Mouse (Mus musculus): ENCODE results near the gene Rgmb.

DNA sequence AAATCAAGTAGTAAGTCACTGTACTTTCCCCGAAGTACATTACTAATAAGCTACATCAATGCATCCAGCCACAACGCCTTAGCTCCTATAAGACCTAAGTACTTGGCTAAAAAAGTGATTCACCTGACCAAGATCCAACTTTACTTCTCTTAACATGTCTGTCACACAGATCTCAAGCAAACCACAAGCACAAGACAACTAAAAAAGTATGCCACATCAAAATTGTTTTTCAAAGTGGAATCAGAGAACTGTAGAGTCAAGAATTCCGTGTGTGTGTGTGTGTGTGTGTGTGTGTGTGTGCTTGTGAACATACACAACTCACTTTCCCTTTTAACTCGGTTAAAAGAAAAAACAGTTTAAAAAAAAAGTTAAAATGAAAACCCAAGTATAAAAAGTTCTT lies 9.1 kb downstream of the Rgmb start:
- TF ChIP-seq CTCF (IDR thresholded peaks at IDR 0.05; ENCODE audit: low read depth, low read length) (no peak), GATA1 (IDR thresholded peaks at IDR 0.05; ENCODE audit: borderline replicate concordance, low read length) (no peak), TAL1 (conservative IDR thresholded peaks at IDR 0.05; ENCODE audit: low read depth, low read length) (no peak)
